Mouse (Mus musculus): ENCODE data around the gene Pde10a.

Gene Pde10a

GRCm38 (mm10) chr17:9033511-9033910 lies 508.3 kb downstream of the Pde10a start:
- in situ Hi-C loops (cut with MboI, MseI), result no loop called here

- in situ Hi-C loops (cut with MboI, MseI), result loop anchor here (5.0 kb wide), 1 partner anchor 97 kb away; no protein-coding TSS in a partner anchor
Observed at GRCm38 (mm10) chr17:9035561-9036348, 510.6 kb downstream of the Pde10a start.

Data from T-helper 1 cell (primary cell).